Mouse (Mus musculus) frontal cortex, adult (tissue): ENCODE data around the gene Shmt1.

ENCODE experiments used
- ATAC-seq: cut with Nextera tagmentation; 2 replicates; pipeline ENCODE4 v1.9.2; 2017; ENCODE audit warnings: mild to moderate bottlenecking, moderate library complexity, mixed read lengths; ENCODE audit not compliant: low TSS enrichment

Shmt1 gene

DNA sequence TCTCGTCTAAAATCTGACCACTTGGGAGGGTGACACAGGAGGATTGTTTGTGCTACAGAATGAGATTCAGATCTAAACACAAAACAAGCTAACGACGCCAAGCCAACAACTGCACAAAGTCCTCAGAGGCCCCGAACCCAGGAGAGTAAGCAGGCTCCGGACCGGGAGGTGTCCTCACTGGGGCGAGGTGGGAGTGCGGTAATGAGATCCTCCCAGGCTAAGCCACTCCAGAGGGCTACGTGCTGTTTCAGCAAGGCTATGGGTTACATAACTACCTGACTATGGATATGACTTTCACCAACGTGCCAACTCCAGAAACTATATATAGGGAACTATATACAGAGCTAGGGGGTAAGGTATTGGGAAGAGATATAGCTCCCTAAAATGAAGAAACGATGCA is 15.2 kb downstream of the Shmt1 start:
- ATAC-seq, result peak; percentile 41; the same call in 1 of the 2 replicates

- no peak for ATAC-seq
Observed at GRCm38 (mm10) chr11:60790472-60790871, 21.0 kb downstream of the Shmt1 start.

- no peak for ATAC-seq
Observed at GRCm38 (mm10) chr11:60787595-60787994, 23.9 kb downstream of the Shmt1 start.

DNA sequence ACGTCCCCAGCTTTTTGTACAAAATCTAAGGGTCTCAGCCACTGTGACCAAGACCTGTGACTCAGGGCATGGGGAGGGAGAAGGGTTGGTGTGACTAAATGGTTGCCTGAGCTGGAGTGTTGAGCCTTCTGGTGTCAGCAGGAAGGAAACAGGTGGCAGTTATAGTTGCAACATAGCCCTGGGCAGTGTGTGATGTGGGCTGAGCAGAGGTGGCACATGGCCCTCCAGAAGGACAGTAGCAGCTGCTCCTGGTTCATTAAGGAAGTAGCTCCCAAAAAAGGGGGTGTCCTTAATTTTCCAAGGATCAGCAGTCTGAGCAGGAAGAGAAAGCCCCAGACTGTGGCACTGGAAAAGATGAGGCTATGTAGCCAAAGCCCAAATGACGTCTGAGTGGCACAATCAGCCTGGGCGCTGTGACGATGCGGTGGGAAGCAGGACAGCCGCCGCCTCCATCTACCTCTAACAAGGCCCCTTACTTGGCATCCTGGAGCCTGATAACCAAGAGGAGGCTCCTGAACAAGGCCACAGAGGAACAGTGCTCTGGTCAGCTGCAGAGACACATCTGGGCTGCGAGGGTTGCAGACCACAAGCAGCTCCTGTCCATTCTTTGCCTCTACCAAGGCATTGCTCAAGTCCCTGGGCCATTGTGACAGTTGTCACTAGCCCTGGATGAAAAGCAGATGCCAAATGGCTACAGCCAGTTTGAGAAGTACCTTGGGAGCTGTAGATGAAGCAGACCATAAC is 27.2 kb downstream of the Shmt1 start:
- ATAC-seq, result no peak

GRCm38 (mm10) chr11:60779673-60780189 is 31.8 kb downstream of the Shmt1 start:
- no peak for ATAC-seq

GRCm38 (mm10) chr11:60777801-60778370 is 33.6 kb downstream of the Shmt1 start:
- ATAC-seq, result no peak

DNA sequence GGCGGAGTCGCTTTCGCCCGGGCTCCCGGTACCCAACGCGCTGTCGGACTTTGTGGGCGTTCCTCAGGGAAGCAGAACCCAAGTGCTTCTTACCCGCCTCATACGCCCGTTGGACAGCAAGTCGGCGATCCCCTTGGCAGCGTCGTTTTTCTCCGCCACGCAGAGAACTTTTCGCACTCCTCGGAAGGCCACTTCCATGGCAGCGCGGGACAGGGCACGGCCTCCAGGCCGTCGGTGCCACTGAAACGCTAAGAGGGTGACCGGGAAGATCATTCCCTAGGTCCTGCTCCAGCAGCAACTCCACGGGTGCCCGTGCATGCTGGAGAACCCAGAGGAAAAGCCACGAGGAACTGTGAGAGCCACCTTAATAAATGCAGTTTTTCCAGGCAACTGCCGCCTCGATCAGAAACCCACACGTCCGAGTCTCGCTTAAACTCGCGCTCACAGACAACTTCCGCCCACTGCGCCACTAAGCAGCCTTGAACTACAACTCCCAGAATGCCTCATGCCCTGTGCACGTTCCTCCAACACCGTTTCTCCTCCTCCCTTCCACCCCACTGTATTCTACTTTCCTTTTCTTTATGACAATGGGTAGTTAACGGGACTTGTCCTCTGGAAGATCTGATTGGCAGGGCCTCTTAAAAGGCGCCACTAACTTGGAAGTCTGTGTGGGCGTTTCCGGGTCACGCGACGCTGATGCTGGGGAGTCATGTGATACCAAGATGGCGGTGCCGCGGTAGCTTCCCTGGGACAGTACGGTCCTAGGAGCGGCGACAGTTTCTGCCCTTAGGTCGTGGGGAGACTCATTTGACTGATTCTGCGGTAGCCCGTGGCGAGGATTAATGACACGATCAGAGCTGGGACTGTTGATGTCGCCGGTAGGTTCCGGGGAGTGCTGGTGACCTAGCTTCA is 34.4 kb downstream of the Shmt1 start, which contains the start of the genes Top3a and Smcr8:
Gene Top3a, minus strand, starts transcription at position 537 of the 912 bp plus-strand sequence.
Gene Smcr8, plus strand, starts transcription at position 696 of the 912 bp plus-strand sequence.
- ATAC-seq, result peak; percentile 98

DNA sequence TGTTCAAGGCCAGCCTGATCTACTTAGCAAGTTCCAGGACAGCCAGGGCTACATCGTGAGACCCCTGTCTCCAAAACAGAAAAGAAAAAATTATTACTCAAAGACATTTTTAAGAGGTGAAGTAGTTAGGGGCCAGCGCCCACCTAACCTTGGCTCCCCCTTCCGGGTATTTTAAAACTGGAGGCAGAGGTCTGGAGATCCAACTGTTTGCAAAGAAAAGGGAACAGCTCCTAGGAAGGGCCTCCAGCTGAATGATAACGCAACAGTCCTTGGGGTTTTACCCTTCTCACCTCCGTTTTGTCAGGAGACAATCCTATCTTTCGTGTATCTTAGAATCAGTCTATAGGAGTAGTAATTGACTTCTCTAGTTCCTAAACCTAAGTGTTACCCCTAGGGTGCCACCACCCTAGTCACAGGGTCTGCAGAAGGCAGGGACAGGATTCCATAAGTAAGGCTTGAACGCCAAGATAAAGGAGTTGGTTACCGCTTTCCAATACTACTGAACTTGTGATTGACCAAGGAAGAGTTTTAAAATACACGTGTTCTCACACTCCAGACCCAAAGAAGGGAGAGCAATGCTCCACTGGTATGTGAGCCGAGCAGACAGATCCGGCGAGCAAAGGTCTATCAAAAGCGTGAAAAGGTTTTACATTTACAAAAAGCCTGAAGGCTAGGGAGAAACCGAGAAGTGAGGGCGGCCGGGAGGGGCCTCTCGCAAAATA is 35.2 kb downstream of the Shmt1 start:
- ATAC-seq, result no peak

- ATAC-seq, result no peak
Observed at GRCm38 (mm10) chr11:60775578-60775977, 35.9 kb downstream of the Shmt1 start.

DNA sequence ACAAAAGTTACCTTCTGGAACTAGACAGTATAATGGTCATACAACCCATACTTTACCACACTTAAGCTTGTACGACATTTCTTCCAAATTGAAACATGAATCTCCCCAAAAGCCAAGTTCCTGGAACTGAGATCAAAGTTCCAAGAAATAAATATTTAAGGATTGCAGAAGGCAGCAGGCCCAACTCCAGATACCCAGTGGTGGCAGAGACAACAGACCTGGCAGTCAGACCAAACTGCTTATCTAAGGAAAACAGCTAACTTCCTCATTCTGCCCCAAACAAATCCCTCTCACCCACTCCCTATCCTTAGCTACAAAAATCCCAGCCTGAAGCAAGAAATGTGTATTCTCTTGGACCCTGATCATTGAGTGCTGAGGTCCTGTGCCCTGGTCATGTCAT is 36.7 kb downstream of the Shmt1 start:
- ATAC-seq, result no peak

GRCm38 (mm10) chr11:60774158-60774689 is 37.3 kb downstream of the Shmt1 start:
- ATAC-seq, result no peak

- ATAC-seq, result no peak
Observed at GRCm38 (mm10) chr11:60772161-60772560, 39.4 kb downstream of the Shmt1 start.

DNA sequence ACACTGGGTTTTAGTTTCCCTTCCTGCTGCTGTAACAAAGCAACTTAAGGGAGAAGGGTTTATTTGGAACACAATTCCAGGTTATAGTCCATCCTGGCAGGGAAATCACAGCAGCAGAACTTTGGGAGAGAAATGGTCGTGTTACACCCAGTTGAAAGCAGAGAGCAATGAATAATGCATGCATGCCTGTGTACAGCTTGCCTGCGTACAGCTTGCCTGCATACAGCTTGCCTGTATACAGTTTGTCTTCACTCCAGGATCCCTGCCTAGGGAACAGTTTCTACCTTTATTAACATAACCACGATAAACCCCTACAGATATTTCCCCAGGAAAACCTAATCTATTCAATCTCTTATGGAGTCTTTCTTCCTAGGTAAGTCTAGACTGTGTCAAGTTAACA is 40.7 kb downstream of the Shmt1 start:
- ATAC-seq, result no peak

DNA sequence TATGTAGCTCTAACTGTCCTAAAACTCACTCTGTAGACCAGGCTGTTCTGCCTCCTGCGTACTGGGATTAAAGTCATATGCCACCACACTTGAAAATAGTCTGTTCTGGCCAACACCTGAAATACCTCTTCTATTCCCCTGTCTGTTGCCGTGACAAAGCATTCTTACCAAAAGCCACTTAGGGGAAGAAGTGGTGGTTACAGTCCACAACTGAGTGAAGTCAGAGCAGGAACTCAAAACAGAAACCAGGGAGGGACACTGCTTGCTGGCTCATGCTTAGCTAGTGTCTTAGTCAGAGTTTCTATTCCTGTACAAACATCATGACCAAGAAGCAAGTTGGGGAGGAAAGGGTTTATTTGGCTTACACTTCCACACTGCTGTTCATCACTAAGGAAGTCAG is 42.2 kb downstream of the Shmt1 start:
- ATAC-seq, result no peak

DNA sequence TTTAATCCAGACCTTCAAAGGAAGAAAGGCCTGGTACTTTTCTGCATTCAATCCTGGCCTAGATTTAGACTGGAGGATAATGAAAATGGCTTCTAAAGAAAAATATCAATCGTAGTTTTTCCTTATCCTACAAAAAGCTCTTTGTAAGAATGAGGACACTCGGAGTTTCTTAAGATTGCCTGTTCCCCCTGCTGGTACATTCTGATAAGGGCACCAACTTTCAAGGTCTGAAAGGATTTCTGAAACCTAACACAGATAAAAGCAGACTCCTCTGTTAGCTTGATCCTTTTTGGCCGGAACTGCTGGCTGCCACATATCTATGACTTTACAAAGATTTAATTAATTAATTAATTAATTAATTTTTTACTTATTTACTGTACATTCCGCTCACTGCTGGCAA is 44.5 kb downstream of the Shmt1 start:
- no peak for ATAC-seq

DNA sequence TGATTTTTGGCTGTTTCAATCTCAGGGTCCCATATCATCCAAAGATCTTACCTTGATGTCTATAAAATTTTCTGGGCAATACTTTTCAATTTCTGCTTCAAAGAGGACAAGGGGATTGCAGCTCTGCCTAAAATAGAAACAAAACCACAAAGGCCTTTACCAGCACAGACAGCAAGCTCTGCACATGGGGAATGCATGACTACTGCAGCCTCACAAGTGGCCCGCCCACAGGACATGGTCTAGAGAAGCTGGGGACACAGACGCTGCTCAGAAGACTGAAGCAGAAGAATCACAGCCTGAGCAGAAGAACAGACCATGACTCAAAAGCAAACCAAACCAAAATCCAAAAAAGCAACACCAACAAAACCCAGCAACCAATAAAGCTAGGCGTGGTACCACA is 49.8 kb downstream of the Shmt1 start:
- peak; percentile 20; the same call in 1 of the 2 replicates for ATAC-seq

DNA sequence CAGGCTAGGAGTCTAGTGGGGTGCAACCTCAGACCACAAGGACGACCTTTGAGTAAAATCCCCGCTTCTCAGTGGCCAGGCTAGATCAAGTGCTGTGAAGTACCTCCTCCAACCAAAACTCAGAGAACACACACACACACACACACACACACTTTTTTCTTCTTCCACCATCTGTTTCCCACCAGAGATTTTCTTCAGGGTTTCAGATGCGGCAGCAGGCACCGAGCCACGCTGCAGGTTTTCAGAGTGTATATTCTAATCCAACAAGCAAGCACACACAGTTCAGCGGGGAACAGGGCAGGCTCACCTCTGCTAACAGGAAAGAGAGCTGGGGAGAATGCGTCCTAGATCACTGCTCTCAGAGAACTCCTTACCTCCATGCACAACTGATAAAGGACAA is 55.9 kb downstream of the Shmt1 start:
- no peak for ATAC-seq

DNA sequence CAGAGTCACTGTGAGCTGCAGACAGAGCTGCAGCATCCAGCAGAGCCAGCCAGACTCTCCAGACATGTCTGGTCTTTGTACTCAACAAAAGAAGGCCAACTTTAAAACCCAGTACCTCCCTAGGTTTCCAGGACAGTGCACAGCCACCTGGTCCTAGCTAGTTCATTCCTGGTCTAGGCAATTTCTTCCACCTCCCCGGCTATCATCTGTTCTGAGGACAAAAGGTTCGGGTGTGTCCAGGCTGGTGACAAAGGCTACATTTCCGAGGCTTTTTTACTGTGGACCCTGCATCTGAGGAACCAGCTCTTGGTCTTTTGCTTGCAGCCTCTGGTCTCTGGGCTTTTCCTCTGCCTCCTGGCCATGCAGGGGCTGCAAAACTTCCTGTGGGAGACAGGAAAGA is 71.2 kb downstream of the Shmt1 start:
- ATAC-seq, result no peak
